Mouse (Mus musculus): ENCODE measurements around the gene Vpreb1.

The Vpreb1 gene

GRCm38 (mm10) chr16:16855541-16855940 is 15.1 kb downstream of the Vpreb1 start:
- no peak for DNase-seq

GRCm38 (mm10) chr16:16854836-16855235 is 15.8 kb downstream of the Vpreb1 start:
- peak; percentile 65 to 74 for DNase-seq

- DNase-seq: no peak
These were observed 18.2 kb downstream of the Vpreb1 start for GRCm38 (mm10) chr16:16852411-16852810.

DNA sequence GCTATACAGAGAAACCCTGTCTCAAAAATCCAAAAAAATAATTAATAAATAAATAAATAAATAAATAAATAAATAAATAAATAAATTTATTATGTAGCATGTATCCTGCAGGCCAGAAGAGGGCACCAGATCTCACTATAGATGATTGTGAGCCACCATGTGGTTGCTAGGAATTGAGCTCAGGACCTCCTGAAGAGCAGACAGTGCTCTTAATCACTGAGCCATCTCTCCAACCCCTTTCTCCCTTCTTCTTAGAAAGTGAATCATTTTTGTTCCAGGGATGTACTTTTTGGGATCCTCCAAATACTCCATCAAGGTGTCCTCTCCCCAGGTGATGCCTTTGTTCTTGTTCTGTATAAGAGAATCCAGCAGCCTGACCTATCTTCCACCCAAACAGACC is 21.4 kb downstream of the Vpreb1 start:
- DNase-seq: no peak

GRCm38 (mm10) chr16:16829671-16830070 is 41.0 kb downstream of the Vpreb1 start:
- DNase-seq: no peak

- peak; percentile 65 to 76 for DNase-seq
These were observed 41.7 kb downstream of the Vpreb1 start, which contains the start of gene Spag6l for GRCm38 (mm10) chr16:16828757-16829615. Spag6l (minus strand) TSS chr16:16829456.

GRCm38 (mm10) chr16:16826223-16826622 is 44.4 kb downstream of the Vpreb1 start:
- DNase-seq: no peak

- no peak for DNase-seq
These were observed 45.2 kb downstream of the Vpreb1 start for GRCm38 (mm10) chr16:16825476-16825875.

Measured in kidney, postnatal 4 days (tissue).